Mouse (Mus musculus) ES-Bruce4 (cell line): ENCODE results near the gene Pcbp4. TPM values are rescaled to one million over a fixed set of nuclear protein-coding genes. Genes with fewer than 3 reads are reported as not detected.

ENCODE experiments used
- H3K27ac ChIP-seq: 2 replicates; pipeline ENCODE4 v1.5.1; 2012; ENCODE audit warnings: low read length, inconsistent platforms; ENCODE audit not compliant: insufficient read depth
- H3K27me3 ChIP-seq: 2 replicates; pipeline ENCODE4 v1.6.1; 2012; ENCODE audit warnings: mild to moderate bottlenecking, low read length, inconsistent platforms; ENCODE audit not compliant: control insufficient read depth, poor library complexity, insufficient read depth, severe bottlenecking
- H3K36me3 ChIP-seq: 2 replicates; pipeline ENCODE4 v1.6.1; 2012; ENCODE audit warnings: inconsistent platforms, mild to moderate bottlenecking, low read length, moderate library complexity; ENCODE audit not compliant: control insufficient read depth, poor library complexity, insufficient read depth, severe bottlenecking
- H3K4me1 ChIP-seq: one replicate; pipeline ENCODE4 v1.8.1; 2011; ENCODE audit warnings: low read length; ENCODE audit not compliant: control insufficient read depth, insufficient read depth
- H3K4me3 ChIP-seq: 2 replicates; pipeline ENCODE4 v1.5.1; 2011; ENCODE audit warnings: low read depth, mild to moderate bottlenecking, low read length
- H3K9ac ChIP-seq: 2 replicates; pipeline ENCODE4 v1.6.1; 2012; ENCODE audit warnings: low read depth, mild to moderate bottlenecking, inconsistent platforms; ENCODE audit not compliant: poor library complexity, severe bottlenecking
- H3K9me3 ChIP-seq: replicated peaks from 2 replicates; pipeline ENCODE4 v1.6.1; 2012; ENCODE audit warnings: mild to moderate bottlenecking, low read length, inconsistent platforms; ENCODE audit not compliant: control insufficient read depth, poor library complexity, insufficient read depth, severe bottlenecking
- CTCF ChIP-seq: IDR thresholded peaks from one replicate; pipeline ENCODE4 v1.8.1; 2011; ENCODE audit warnings: low read depth, low read length
- EP300 ChIP-seq: IDR thresholded peaks from 2 replicates; pipeline ENCODE4 v1.6.1; 2011; ENCODE audit warnings: low read depth, low read length; ENCODE audit not compliant: insufficient read depth
- POLR2A ChIP-seq: IDR thresholded peaks from one replicate; pipeline ENCODE4 v1.8.1; 2011; ENCODE audit warnings: low read length; ENCODE audit not compliant: insufficient read depth
- polyA plus RNA-seq: library from polyadenylated mRNA; stranded (reverse); fragments of >200 nt; gene quantifications from 2 replicates; pipeline ENCODE4 v1.2.4, GENCODE M21; 2011; ENCODE audit warnings: low read depth; ENCODE audit not compliant: missing spikeins, insufficient read depth, insufficient read length

The Pcbp4 gene
- polyA plus RNA-seq, 1 experiment: 99.2 TPM

GRCm38 (mm10) chr9:106449947-106450346 is 3.1 kb upstream of the Pcbp4 start:
- Histone ChIP-seq H3K9me3 (no peaks in the 10 kb centered on the region), H3K27ac (no peak overlapping the region), H3K4me3 (no peak overlapping the region), H3K36me3 (no peaks in the 10 kb centered on the region), H3K9ac (no peak overlapping the region), H3K27me3 (no peaks in the 10 kb centered on the region), H3K4me1 (peaks cover 6% of the 10 kb centered on the region)
- TF ChIP-seq EP300: no peak
- no peak for TF ChIP-seq POLR2A
- no peak for TF ChIP-seq CTCF

GRCm38 (mm10) chr9:106450661-106451060 is 2.4 kb upstream of the Pcbp4 start:
- Histone ChIP-seq H3K9ac (no peak overlapping the region), H3K9me3 (no peaks in the 10 kb centered on the region), H3K36me3 (no peaks in the 10 kb centered on the region), H3K27me3 (no peaks in the 10 kb centered on the region), H3K4me3 (no peak overlapping the region), H3K4me1 (peaks cover 6% of the 10 kb centered on the region), H3K27ac (no peak overlapping the region)
- TF ChIP-seq POLR2A (no peak), EP300 (no peak), CTCF (no peak)

- Histone ChIP-seq H3K27me3 (no peaks in the 10 kb centered on the region), H3K36me3 (no peaks in the 10 kb centered on the region), H3K4me3 (no peak overlapping the region), H3K4me1 (peaks cover 8% of the 10 kb centered on the region), H3K9me3 (no peaks in the 10 kb centered on the region), H3K27ac (no peak overlapping the region), H3K9ac (no peak overlapping the region)
- TF ChIP-seq EP300: no peak
- no peak for TF ChIP-seq POLR2A
- no peak for TF ChIP-seq CTCF
These were observed 1.8 kb upstream of the Pcbp4 start for GRCm38 (mm10) chr9:106451298-106451697.

- Histone ChIP-seq H3K4me3 (no peak overlapping the region), H3K4me1 (peaks cover 12% of the 10 kb centered on the region)
These were observed 1.2 kb upstream of the Pcbp4 start for GRCm38 (mm10) chr9:106451899-106452298.

DNA sequence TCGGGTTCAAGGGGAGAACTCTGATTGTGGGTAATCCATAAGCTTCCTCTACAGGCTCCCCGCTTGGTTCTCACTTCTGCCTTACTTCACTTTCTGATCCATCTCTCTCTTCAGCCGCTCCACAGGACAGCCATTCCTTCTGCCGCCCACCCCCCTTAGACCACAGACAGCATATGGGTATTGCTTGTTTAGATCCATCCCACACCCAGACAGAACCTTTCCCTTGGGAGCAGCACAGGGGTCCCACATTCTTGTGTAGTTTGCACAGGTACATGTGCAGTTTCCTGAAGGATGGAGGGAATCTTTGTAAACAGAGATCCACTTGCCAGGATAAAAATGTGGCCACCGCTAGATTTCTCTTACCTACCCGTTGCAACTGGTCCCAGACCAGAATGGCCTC is 740 bp upstream of the Pcbp4 start:
- Histone ChIP-seq H3K27ac (peak overlapping the region; percentile 48; the same call in 1 of the 2 replicates), H3K4me3 (peak overlapping the region; percentile 65), H3K9me3 (no peaks in the 10 kb centered on the region), H3K9ac (peak overlapping the region; percentile 82; the same call in 1 of the 2 replicates), H3K36me3 (no peaks in the 10 kb centered on the region), H3K4me1 (peaks cover 14% of the 10 kb centered on the region), H3K27me3 (no peaks in the 10 kb centered on the region)
- no peak for TF ChIP-seq POLR2A
- TF ChIP-seq CTCF: no peak
- no peak for TF ChIP-seq EP300

More at GRCm38 (mm10) chr9:106451899-106452298, 1.2 kb upstream of the Pcbp4 start:
- TF ChIP-seq EP300 (no peak), POLR2A (no peak), CTCF (no peak)
- H3K27ac ChIP-seq: 0 out of 2 replicates have a peak overlapping the region, but pooled peaks have one; percentile 48
- no peaks in the 10 kb centered on the region for H3K9me3 ChIP-seq
- no peak overlapping the region for H3K9ac ChIP-seq
- no peaks in the 10 kb centered on the region for H3K27me3 ChIP-seq
- no peaks in the 10 kb centered on the region for H3K36me3 ChIP-seq

- Histone ChIP-seq H3K27me3 (no peaks in the 10 kb centered on the region), H3K4me3 (peak overlapping the region; percentile 65), H3K9ac (peak overlapping the region; percentile 82), H3K4me1 (peaks cover 15% of the 10 kb centered on the region), H3K36me3 (no peaks in the 10 kb centered on the region), H3K9me3 (no peaks in the 10 kb centered on the region), H3K27ac (peak overlapping the region; percentile 48)
- no peak for TF ChIP-seq CTCF
- no peak for TF ChIP-seq POLR2A
- no peak for TF ChIP-seq EP300
These were observed 270 bp upstream of the Pcbp4 start for GRCm38 (mm10) chr9:106452821-106453220.
